Mouse (Mus musculus) embryonic fibroblast, embryonic 13.5 days (primary cell): ENCODE data around the gene Ago4.

Source experiments
- CTCF ChIP-seq: IDR thresholded peaks from 2 replicates; pipeline ENCODE4 v1.5.1; 2011; ENCODE audit warnings: mild to moderate bottlenecking, control low read depth, low read length, moderate library complexity, borderline replicate concordance; ENCODE audit not compliant: insufficient read depth
- POLR2A ChIP-seq: IDR thresholded peaks from 2 replicates; pipeline ENCODE4 v1.6.1; 2011; ENCODE audit warnings: low read depth, mild to moderate bottlenecking, control low read depth, low read length, moderate library complexity

DNA sequence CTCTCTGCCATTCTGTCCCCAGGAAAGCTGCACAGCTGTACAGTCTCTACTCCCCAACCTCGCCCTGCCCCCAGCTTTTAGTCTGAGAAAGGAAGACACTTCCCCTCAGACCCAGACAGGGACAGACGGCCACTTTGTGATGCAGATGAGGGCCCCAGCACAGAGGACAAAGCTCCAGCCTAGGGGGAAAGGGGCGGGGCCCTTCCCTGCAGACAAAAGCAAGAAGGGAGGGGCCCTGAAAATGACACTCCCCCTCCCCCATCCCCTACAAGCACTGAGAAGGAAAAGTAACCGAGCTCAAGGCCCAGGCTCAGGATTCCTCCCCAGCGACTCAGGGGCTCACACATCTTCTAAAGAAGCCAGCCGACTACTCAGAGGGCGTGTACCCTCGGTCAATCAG, 67.4 kb downstream of the Ago4 start:
- TF ChIP-seq CTCF = no peak
- no peak for TF ChIP-seq POLR2A
